Mouse (Mus musculus) layer of hippocampus, postnatal 10 days (tissue): ENCODE results near the gene Thap4. TPM values are rescaled to one million over a fixed set of nuclear protein-coding genes. Genes with fewer than 3 reads are reported as not detected.

ENCODE experiments used
- total RNA-seq, 2 experiments: library from RNA; stranded (reverse); gene quantifications; 2 replicates each; pipeline ENCODE4 v1.2.3; 2021

The Thap4 gene
- total RNA-seq, 2 experiments from 2014 or later = 31.5 to 32.8 TPM

Other genes starting within 250 kb of the Thap4 start
- 10 to 100 TPM; 11.0 to 12.0 TPM for gene Farp2, start 242.8 kb downstream of the Thap4 start, total RNA-seq
- gene Stk25, start 96.2 kb downstream of the Thap4 start, total RNA-seq = 100 to 1,000 TPM; 353 to 378 TPM
- 10 to 100 TPM; 60.4 to 63.3 TPM for gene Bok, start 69.2 kb downstream of the Thap4 start, total RNA-seq
- gene Atg4b, start 3.4 kb downstream of the Thap4 start, total RNA-seq = 10 to 100 TPM; 67.2 to 69.7 TPM
- gene Dtymk, start 47.1 kb upstream of the Thap4 start, total RNA-seq = 10 to 100 TPM; 65.9 to 69.4 TPM
- 10 to 100 TPM; 10.4 to 11.2 TPM for gene Ing5, start 49.1 kb upstream of the Thap4 start, total RNA-seq
- 10 to 100 TPM; 12.9 to 15.4 TPM for gene D2hgdh, start 70.0 kb upstream of the Thap4 start, total RNA-seq
- under 1 TPM in 1 of 2 experiments, not detected in 1; 0.54 TPM for gene Gal3st2, start 106.4 kb upstream of the Thap4 start, total RNA-seq
- gene Gal3st2b, start 163.4 kb upstream of the Thap4 start, total RNA-seq = 1 to 10 TPM in 1 of 2 experiments, under 1 TPM in 1; 0.71 to 1.0 TPM
- under 1 TPM; 0.05 to 0.07 TPM for gene Gal3st2c, start 235.6 kb upstream of the Thap4 start, total RNA-seq